Mouse (Mus musculus) ovary, adult 18-20 months (tissue): ENCODE results near the gene Grcc10.

ENCODE experiments used
- DNase-seq: peaks from one replicate; pipeline ENCODE4 v3.0.0; 2022; ENCODE audit warnings: low spot score, mixed read lengths

Gene Grcc10

DNA sequence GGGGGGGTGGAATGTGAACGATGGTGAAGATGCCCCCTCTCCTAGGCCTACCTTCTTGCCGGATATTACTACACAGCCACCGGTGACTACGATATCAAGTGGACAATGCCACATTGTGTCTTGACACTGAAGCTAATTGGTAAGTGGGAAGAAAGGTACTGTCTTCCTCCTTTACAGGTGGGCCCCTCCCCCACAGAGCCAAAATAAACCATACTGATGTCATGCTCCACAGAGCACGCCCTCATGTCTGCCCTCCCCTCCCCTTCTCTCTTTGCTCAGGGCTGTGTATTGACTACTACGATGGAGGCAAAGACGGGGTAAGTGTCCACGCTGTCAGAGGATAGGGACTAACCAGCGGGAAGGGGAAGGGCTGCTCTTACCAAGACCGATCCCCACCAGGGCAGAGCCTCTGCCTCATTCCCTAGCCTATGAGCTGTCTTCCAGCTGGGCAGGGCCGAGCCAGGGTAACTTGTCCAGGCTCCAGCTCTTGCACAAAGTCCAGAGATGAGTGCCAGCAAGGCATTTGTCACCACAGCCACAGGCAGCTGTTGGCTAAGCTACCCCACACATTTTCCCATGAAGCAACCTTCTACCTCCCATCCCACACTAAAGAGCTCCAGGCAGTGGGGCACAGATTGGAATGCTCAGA lies 41.1 kb downstream of the Grcc10 start:
- peak; percentile 41 for DNase-seq

- no peak for DNase-seq
Measured at GRCm38 (mm10) chr6:124699366-124699765, 41.8 kb downstream of the Grcc10 start.

GRCm38 (mm10) chr6:124698751-124699150 lies 42.4 kb downstream of the Grcc10 start:
- no peak for DNase-seq

- DNase-seq = no peak
Measured at GRCm38 (mm10) chr6:124696441-124697150, 44.6 kb downstream of the Grcc10 start.

- DNase-seq = peak; percentile 76
Measured at GRCm38 (mm10) chr6:124694166-124694955, 46.8 kb downstream of the Grcc10 start.

GRCm38 (mm10) chr6:124693243-124693981 lies 47.8 kb downstream of the Grcc10 start:
- no peak for DNase-seq

DNA sequence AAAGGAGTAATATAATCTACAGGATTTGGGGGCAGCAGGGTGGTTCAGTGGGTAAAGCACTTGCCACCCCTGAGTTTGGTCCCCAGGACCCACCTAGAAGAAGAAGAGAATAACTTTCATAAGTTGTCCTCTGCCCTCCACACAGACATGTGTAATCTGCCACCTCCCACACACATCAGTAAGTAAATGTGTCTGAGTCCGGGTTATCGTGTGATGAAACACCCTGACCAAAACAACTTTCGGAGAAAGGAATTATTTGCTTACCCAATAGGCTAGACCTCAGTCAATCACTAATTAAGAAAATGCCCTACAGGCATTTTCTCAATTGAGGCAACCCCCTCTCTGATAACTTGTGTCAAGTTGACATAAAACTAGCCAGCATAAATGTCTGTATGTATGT lies 50.7 kb downstream of the Grcc10 start:
- no peak for DNase-seq
